Mouse (Mus musculus) midbrain, embryonic 14.5 days (tissue): ENCODE data around the gene Rab3d. TPM values are rescaled to one million over a fixed set of nuclear protein-coding genes. Genes with fewer than 3 reads are reported as not detected.

ENCODE experiments used
- ATAC-seq: fragments of 200-750 bp; cut with Nextera tagmentation; 2 replicates; pipeline ENCODE4 v1.8.0; 2017; ENCODE audit warnings: moderate number of reproducible peaks, moderate library complexity; ENCODE audit not compliant: low FRiP score, low TSS enrichment
- DNase-seq: peaks from one replicate; pipeline ENCODE4 v3.0.0-alpha.2; 2015
- H3K27ac ChIP-seq: fragments of 300-500 bp; sonication (generic); replicated peaks from 2 replicates; pipeline ENCODE4 v1.5.1; 2014; ENCODE audit warnings: mild to moderate bottlenecking, low read depth, low read length, moderate library complexity
- H3K27me3 ChIP-seq: fragments of 300-500 bp; sonication (generic); 2 replicates; pipeline ENCODE4 v1.6.1; 2014; ENCODE audit warnings: low read length, control low read depth, mixed read lengths; ENCODE audit not compliant: control insufficient read depth, insufficient read depth
- H3K36me3 ChIP-seq: fragments of 300-500 bp; sonication (generic); 2 replicates; pipeline ENCODE4 v1.6.1; 2014; ENCODE audit warnings: low read length, control low read depth; ENCODE audit not compliant: control insufficient read depth, insufficient read depth
- H3K4me1 ChIP-seq: fragments of 300-500 bp; sonication (generic); 2 replicates; pipeline ENCODE4 v1.6.1; 2014; ENCODE audit warnings: mild to moderate bottlenecking, antibody characterized with exemption, low read length, control low read depth; ENCODE audit not compliant: control insufficient read depth, insufficient read depth
- H3K4me2 ChIP-seq: fragments of 300-500 bp; sonication (generic); 2 replicates; pipeline ENCODE4 v1.6.1; 2014; ENCODE audit warnings: mild to moderate bottlenecking, low read length, moderate library complexity
- H3K4me3 ChIP-seq: fragments of 300-500 bp; sonication (generic); replicated peaks from 2 replicates; pipeline ENCODE4 v1.5.1; 2014; ENCODE audit warnings: low read depth, low read length
- H3K9ac ChIP-seq: fragments of 300-500 bp; sonication (generic); replicated peaks from 2 replicates; pipeline ENCODE4 v1.6.1; 2014; ENCODE audit warnings: mild to moderate bottlenecking, low read length, moderate library complexity
- H3K9me3 ChIP-seq: fragments of 300-500 bp; sonication (generic); 2 replicates; pipeline ENCODE4 v1.6.1; 2016; ENCODE audit warnings: low read length, control low read depth, mixed read lengths; ENCODE audit not compliant: control insufficient read depth
- WGBS: fragments of 180-500 bp; shearing (Covaris S2); extraction: QIAGEN DNeasy Blood & Tissue Kit; methylation state at CpG from one replicate; pipeline ENCODE4 v1.1.7; 2014; 5-methylcytosine and 5-hydroxymethylcytosine counted together
- polyA plus RNA-seq: library from polyadenylated mRNA; unstranded; fragments of >200 nt; fragmentation: Nextera tagmentation; extraction: Ambion mirVana; gene quantifications from 2 replicates; pipeline ENCODE4 v1.2.1, GENCODE M21; 2014

Gene Rab3d
- polyA plus RNA-seq, 1 experiment from 2014 or later = 10.2 TPM

DNA sequence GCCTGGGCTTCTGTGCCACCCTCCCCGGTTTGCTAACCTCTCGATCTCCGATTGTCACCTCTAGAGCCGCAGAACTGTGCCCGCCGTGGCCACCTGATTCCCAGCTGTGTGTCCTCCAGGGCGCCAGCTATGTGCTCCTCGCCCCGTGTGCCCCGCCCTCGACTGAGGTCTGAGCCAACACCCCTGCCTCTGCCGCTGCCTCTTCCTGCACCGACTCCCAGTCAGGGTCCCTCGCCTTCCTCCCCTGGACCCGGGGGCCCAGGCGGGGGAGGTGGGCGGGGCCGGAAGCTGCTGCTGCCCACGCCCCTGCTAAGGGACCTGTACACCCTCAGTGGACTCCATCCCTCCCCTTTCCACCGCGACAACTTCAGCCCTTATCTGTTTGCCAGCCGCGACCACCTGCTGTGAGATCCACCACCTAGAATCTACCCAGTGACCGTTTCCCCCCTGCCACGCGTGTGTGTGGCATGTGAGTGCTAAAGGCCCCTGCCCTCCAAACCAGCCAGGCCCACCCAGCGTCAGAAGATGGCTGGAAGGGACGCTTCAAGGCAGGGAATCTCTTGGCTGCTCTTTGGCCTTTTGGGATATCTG lies 29.6 kb upstream of the Rab3d start:
- Histone ChIP-seq H3K4me3 (no peak overlapping the region), H3K4me2 (no peak overlapping the region), H3K4me1 (no peaks in the 10 kb centered on the region), H3K27ac (no peak overlapping the region), H3K9ac (no peak overlapping the region), H3K27me3 (no peaks in the 10 kb centered on the region), H3K9me3 (no peaks in the 10 kb centered on the region), H3K36me3 (peaks cover 20% of the 10 kb centered on the region; the same call in 1 of the 2 replicates)
- WGBS = 6% methylated on average over 28 of the region's 28 CpGs
- DNase-seq = no peak
- no peak for ATAC-seq

DNA sequence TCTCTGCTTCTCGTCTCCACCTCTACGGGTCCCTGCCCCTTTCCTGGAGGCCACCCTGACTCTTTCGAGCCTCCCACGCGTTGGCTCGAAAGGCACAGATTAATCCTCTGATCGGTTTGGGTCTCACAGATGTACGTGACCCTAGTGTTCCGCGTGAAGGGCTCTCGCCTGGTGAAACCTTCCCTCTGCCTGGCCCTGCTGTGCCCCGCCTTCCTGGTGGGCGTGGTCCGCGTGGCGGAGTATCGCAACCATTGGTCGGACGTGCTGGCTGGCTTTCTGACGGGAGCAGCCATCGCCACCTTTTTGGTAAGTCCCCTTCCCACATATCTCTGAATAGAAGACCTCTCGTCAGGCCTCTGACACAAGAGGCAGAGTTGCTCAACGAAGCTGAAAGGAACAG lies 26.3 kb upstream of the Rab3d start:
- Histone ChIP-seq H3K9me3 (no peaks in the 10 kb centered on the region), H3K9ac (no peak overlapping the region), H3K4me3 (no peak overlapping the region), H3K27ac (no peak overlapping the region), H3K36me3 (peaks cover 42% of the 10 kb centered on the region), H3K4me1 (no peaks in the 10 kb centered on the region), H3K27me3 (no peaks in the 10 kb centered on the region), H3K4me2 (no peak overlapping the region)
- WGBS = 24% methylated on average over 23 of the region's 23 CpGs
- ATAC-seq (no peak), DNase-seq (no peak)

DNA sequence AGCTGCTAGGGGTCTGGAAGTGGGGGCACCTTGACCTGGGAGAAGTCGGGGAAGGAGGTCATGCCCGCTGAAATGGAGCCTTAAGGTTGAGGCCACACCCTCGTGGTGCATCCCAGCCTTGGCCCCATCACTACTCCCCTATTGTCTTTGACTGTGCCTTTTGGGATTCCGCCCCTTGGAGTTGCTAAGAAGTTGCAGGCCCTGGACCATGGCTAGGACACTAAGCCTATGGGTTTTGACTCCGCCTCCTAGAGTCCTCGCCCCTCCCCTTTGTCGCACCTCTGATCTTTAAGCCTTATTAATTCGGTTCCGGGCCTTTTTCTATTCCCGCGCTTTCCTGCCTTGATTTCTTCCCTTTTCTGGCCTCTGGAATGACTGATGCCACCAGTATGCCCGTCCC lies 25.6 kb upstream of the Rab3d start:
- no peak for ATAC-seq
- Histone ChIP-seq H3K4me2 (no peak overlapping the region), H3K4me3 (no peak overlapping the region), H3K36me3 (peaks cover 46% of the 10 kb centered on the region), H3K4me1 (no peaks in the 10 kb centered on the region), H3K27me3 (no peaks in the 10 kb centered on the region), H3K27ac (no peak overlapping the region), H3K9ac (no peak overlapping the region), H3K9me3 (no peaks in the 10 kb centered on the region)
- no peak for DNase-seq
- WGBS = 54% methylated on average over 12 of the region's 12 CpGs

DNA sequence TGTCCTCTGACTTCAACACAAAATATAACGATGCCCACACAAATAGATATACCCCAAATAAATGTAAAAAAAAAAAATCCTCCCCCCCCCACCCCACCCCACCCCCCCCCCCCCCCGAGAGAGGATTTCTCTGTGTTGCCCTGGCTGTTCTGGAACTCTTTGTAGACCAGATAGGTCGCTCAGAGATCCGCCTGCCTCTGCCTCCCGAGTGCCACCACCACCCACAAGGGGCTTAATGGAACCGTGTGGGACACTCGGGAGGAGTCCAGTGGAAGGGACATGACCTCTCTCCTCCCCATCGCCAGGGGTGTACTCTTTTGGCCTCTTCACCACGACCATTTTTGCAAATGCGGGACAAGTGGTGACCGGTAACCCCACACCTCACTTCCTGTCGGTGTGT lies 25.1 kb upstream of the Rab3d start:
- no peak overlapping the region for H3K27ac ChIP-seq
- H3K4me3 ChIP-seq = no peak overlapping the region
- DNase-seq (no peak), ATAC-seq (no peak; the same call in 1 of the 2 replicates)
- H3K4me2 ChIP-seq = no peak overlapping the region
- 76% methylated on average over 12 of the region's 12 CpGs for WGBS
- peaks cover 44% of the 10 kb centered on the region for H3K36me3 ChIP-seq
- H3K27me3 ChIP-seq = no peaks in the 10 kb centered on the region
- no peaks in the 10 kb centered on the region for H3K9me3 ChIP-seq
- H3K4me1 ChIP-seq = peaks cover 5% of the 10 kb centered on the region
- no peak overlapping the region for H3K9ac ChIP-seq

DNA sequence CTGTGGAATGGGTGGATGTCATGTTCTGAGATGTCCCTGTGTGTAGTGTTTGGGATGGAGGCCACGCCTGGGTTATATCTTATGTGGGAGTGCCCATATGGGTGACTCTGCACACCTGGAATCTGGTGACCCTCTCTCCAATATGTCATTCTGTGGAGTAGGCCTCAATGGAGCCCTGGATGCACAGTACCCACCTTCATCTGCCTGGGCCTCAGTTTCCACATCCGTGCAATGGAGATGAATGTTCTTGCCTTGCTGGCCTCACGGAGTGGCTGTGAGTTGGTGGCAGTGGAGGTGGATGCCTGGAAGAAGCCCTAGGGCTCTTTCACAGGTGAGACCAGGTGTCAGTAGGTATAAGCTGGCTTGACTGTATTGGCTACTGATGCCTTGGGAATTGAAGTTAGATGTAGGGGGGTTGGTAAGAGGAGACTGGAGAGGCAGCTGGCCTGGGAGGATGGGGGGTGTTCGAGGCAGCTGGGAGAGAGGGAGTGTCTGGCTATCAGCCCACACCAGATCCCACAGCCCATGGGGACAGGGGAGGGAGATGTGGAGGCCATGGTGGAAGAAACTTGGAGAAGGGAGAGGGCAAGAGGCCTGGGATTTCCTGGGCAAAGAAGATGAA lies 20.4 kb upstream of the Rab3d start:
- Histone ChIP-seq H3K27ac (no peak overlapping the region), H3K9me3 (no peaks in the 10 kb centered on the region), H3K4me3 (peak overlapping the region; percentile 72), H3K9ac (peak overlapping the region; percentile 86), H3K36me3 (peaks cover 26% of the 10 kb centered on the region), H3K27me3 (no peaks in the 10 kb centered on the region), H3K4me2 (peak overlapping the region; percentile 61), H3K4me1 (peaks cover 10% of the 10 kb centered on the region)
- DNase-seq (no peak), ATAC-seq (no peak)
- 87% methylated on average over 4 of the region's 4 CpGs for WGBS

DNA sequence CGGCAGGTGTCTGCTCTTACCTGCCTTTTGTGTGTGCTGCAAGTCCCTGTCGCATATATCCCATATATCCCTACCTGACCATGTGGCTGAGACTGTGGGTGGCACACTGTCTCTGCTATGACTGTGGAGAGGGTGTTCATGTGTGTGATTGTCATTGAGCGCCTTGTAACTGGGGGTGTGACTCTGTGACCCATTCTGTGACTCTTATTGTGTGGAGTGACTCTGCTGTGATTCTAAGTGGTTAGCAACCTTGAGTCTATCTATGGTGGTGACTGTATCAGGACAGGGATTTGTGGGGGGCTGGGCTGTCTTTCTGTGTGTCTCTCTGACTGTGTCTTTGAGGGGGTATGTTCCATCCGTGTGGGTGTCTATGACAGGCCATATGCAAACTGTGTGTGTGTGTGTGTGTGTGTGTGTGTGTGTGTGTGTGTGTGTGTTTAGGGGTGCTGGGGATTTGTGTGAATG lies 19.8 kb upstream of the Rab3d start:
- peak overlapping the region; percentile 61 for H3K4me2 ChIP-seq
- H3K4me3 ChIP-seq = peak overlapping the region; percentile 72
- DNase-seq (no peak), ATAC-seq (no peak)
- H3K27me3 ChIP-seq = no peaks in the 10 kb centered on the region
- 78% methylated on average over 4 of the region's 4 CpGs for WGBS
- H3K27ac ChIP-seq = peak overlapping the region; percentile 81; the same call in 1 of the 2 replicates
- peaks cover 26% of the 10 kb centered on the region for H3K36me3 ChIP-seq
- H3K9ac ChIP-seq = peak overlapping the region; percentile 86
- H3K9me3 ChIP-seq = no peaks in the 10 kb centered on the region
- peaks cover 10% of the 10 kb centered on the region for H3K4me1 ChIP-seq

DNA sequence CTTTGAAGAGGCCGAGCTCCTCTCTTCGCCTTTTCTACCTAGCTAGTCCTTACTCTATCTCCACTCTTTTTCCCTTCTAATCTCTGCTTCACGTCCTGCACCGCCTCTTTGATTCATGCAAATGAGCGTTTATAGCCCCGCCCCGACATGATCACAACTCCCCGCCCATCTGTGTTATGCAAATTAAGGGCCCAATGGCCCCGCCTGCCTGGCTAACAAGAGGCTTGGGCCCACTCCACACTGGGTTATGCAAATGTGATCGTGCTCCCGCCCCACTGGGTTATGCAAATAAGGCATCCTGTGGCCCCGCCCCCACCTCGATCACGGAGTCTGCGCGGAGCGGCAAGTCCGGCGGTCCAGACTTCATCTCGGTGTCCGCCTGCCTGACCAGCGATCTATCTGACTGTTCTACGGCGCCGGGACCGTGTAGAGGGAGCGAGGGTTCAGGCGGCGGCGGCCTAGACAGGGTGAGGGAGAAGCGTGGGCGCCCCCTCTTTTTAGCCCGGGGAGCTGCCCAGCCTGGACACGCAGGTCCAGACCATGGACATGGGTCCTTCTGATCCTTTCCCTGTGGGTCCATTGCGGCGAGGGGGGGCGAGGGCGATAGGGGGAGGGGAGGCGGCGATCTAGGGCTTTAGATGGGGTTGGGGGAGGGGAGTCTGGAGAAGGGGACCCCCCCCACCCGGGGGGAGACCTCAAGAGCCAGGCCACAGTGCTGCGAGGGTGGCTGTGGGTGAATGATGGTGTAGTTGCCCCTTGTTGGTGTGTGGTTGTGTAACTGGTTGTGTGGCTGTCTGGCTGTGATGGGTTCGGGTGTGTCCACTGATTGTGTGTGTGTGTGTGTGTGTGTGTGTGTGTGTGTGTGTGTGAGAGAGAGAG lies 18.9 kb upstream of the Rab3d start, which contains the start of gene Plppr2:
TSS of gene Plppr2 (plus strand) at position 342 of the 879 bp plus-strand sequence.
- Histone ChIP-seq H3K27me3 (no peaks in the 10 kb centered on the region), H3K9ac (peak within 1 kb of the TSS; percentile 86), H3K4me1 (peaks cover 10% of the 10 kb centered on the region), H3K4me3 (peak within 1 kb of the TSS; percentile 72), H3K9me3 (no peaks in the 10 kb centered on the region), H3K36me3 (peaks cover 21% of the 10 kb centered on the region), H3K4me2 (peak within 1 kb of the TSS; percentile 61), H3K27ac (peak within 1 kb of the TSS; percentile 81)
- ATAC-seq (peak; percentile 95), DNase-seq (peak; percentile 98)
- under 1% methylated on average over 41 of the region's 43 CpGs for WGBS

DNA sequence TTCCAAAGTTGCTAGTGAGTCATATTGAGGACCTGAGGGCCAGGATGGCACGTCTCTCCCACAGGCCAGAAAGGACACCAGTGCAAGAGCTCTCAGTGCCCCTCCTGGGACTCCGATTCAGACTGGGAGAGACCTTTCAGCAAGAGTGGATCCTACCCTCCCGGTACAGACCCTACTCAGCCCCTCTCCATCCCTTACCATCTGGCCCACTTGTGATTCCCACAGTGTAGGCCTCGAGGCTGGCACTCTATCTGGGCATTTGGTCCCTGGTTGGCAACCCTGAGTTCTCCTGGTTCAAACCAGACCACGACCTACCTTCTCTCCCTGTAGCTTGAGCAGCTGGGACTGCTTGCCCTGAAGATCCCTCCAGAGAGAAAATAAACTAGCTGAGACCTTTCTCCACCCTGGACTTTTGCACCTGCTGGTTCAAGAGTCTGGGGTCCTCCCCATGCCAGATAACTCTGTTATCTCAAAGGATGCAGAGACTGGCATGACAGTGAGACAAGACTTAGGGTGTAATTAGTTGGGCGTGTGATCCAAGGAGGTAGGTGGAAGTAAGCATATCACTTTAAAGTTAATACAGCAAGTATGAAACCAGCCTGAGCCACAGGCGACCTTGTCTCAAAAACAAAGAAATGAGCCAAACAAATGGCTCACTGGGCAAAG lies 17.6 kb upstream of the Rab3d start:
- peaks cover 7% of the 10 kb centered on the region for H3K36me3 ChIP-seq
- peak overlapping the region; percentile 61; the same call in 1 of the 2 replicates for H3K4me2 ChIP-seq
- no peak for ATAC-seq
- WGBS = 86% methylated on average over 7 of the region's 7 CpGs
- no peaks in the 10 kb centered on the region for H3K27me3 ChIP-seq
- no peak overlapping the region for H3K27ac ChIP-seq
- no peaks in the 10 kb centered on the region for H3K9me3 ChIP-seq
- H3K4me3 ChIP-seq = no peak overlapping the region
- no peak for DNase-seq
- no peak overlapping the region for H3K9ac ChIP-seq
- peaks cover 10% of the 10 kb centered on the region for H3K4me1 ChIP-seq
